Mouse (Mus musculus): ENCODE results near the gene Igsf21. TPM values are rescaled to one million over a fixed set of nuclear protein-coding genes. Genes with fewer than 3 reads are reported as not detected.

The Igsf21 gene
- polyA plus RNA-seq, 1 experiment from 2014 or later, result 0.20 TPM

- Histone ChIP-seq H3K36me3 (ENCODE audit: control insufficient read depth, insufficient read depth) (no peaks in the 10 kb centered on the region), H3K27ac (ENCODE audit: low read length) (no peak overlapping the region), H3K4me1 (ENCODE audit: control insufficient read depth, insufficient read depth, low read length) (no peaks in the 10 kb centered on the region), H3K4me3 (ENCODE audit: low read length) (no peak overlapping the region), H3K27me3 (ENCODE audit: control insufficient read depth, insufficient read depth, low read length) (no peaks in the 10 kb centered on the region), H3K4me2 (ENCODE audit: low read depth, low read length) (no peak overlapping the region), H3K9me3 (replicated peaks; ENCODE audit: control insufficient read depth, low read length) (no peaks in the 10 kb centered on the region), H3K9ac (ENCODE audit: low read length) (no peak overlapping the region)
- 53% methylated on average over 7 of the region's 7 CpGs for WGBS
- no peak for ATAC-seq (replicated peaks; ENCODE audit: extremely low read depth, insufficient read depth, low FRiP score)
These were observed 230.7 kb downstream of the Igsf21 start for GRCm38 (mm10) chr4:140015916-140016315.

- no peak overlapping the region for H3K4me3 ChIP-seq (ENCODE audit: low read length)
- no peaks in the 10 kb centered on the region for H3K9me3 ChIP-seq (replicated peaks; ENCODE audit: control insufficient read depth, low read length)
- H3K4me2 ChIP-seq (ENCODE audit: low read depth, low read length), result no peak overlapping the region
- peaks cover 10% of the 10 kb centered on the region for H3K27me3 ChIP-seq (ENCODE audit: control insufficient read depth, insufficient read depth, low read length)
- no peak for ATAC-seq (replicated peaks; ENCODE audit: extremely low read depth, insufficient read depth, low FRiP score)
- H3K9ac ChIP-seq (ENCODE audit: low read length), result no peak overlapping the region
- H3K36me3 ChIP-seq (ENCODE audit: control insufficient read depth, insufficient read depth), result no peaks in the 10 kb centered on the region
- 71% methylated on average over 11 of the region's 11 CpGs for WGBS
- no peak overlapping the region for H3K27ac ChIP-seq (ENCODE audit: low read length)
- no peaks in the 10 kb centered on the region for H3K4me1 ChIP-seq (ENCODE audit: control insufficient read depth, insufficient read depth, low read length)
These were observed 235.7 kb downstream of the Igsf21 start for GRCm38 (mm10) chr4:140010728-140011470.

DNA sequence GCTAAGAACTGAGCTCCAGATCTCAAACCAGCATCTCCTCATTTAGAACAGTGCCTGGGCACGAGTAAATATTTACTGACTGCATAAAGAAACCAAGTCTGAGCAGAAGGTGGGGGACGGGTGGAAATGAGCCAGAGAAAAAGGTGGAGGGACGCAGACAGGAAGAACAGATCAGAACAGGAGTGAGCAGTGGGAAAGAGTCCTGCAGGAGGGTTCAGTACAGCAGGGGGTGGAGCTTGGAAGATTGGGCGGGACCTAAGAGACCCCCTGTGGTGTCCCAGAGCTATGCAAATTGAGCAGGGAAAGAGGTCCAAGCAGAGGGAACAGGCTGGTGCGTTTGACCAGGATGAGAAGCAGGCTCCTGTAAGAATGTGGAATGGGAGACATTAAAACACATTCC is 241.7 kb downstream of the Igsf21 start:
- Histone ChIP-seq H3K36me3 (ENCODE audit: control insufficient read depth, insufficient read depth) (no peaks in the 10 kb centered on the region), H3K4me3 (ENCODE audit: low read length) (no peak overlapping the region), H3K27ac (ENCODE audit: low read length) (no peak overlapping the region), H3K4me2 (ENCODE audit: low read depth, low read length) (no peak overlapping the region), H3K4me1 (ENCODE audit: control insufficient read depth, insufficient read depth, low read length) (no peaks in the 10 kb centered on the region), H3K9ac (ENCODE audit: low read length) (no peak overlapping the region), H3K27me3 (ENCODE audit: control insufficient read depth, insufficient read depth, low read length) (peaks cover 51% of the 10 kb centered on the region), H3K9me3 (replicated peaks; ENCODE audit: control insufficient read depth, low read length) (no peaks in the 10 kb centered on the region)
- ATAC-seq (replicated peaks; ENCODE audit: extremely low read depth, insufficient read depth, low FRiP score), result no peak
- WGBS, result 11% methylated on average over 5 of the region's 5 CpGs

GRCm38 (mm10) chr4:140004170-140004569 is 242.4 kb downstream of the Igsf21 start:
- H3K36me3 ChIP-seq (ENCODE audit: control insufficient read depth, insufficient read depth), result no peaks in the 10 kb centered on the region
- ATAC-seq (replicated peaks; ENCODE audit: extremely low read depth, insufficient read depth, low FRiP score), result no peak
- peaks cover 51% of the 10 kb centered on the region for H3K27me3 ChIP-seq (ENCODE audit: control insufficient read depth, insufficient read depth, low read length)
- WGBS, result 9% methylated on average over 12 of the region's 12 CpGs
- no peaks in the 10 kb centered on the region for H3K4me1 ChIP-seq (ENCODE audit: control insufficient read depth, insufficient read depth, low read length)
- H3K9me3 ChIP-seq (replicated peaks; ENCODE audit: control insufficient read depth, low read length), result no peaks in the 10 kb centered on the region
- no peak overlapping the region for H3K9ac ChIP-seq (ENCODE audit: low read length)
- no peak overlapping the region for H3K4me3 ChIP-seq (ENCODE audit: low read length)
- H3K4me2 ChIP-seq (ENCODE audit: low read depth, low read length), result no peak overlapping the region
- H3K27ac ChIP-seq (ENCODE audit: low read length), result no peak overlapping the region

- peaks cover 8% of the 10 kb centered on the region for H3K9me3 ChIP-seq (replicated peaks; ENCODE audit: control insufficient read depth, low read length)
- no peaks in the 10 kb centered on the region for H3K4me1 ChIP-seq (ENCODE audit: control insufficient read depth, insufficient read depth, low read length)
- no peak overlapping the region for H3K4me2 ChIP-seq (ENCODE audit: low read depth, low read length)
- no peak overlapping the region for H3K9ac ChIP-seq (ENCODE audit: low read length)
- no peaks in the 10 kb centered on the region for H3K36me3 ChIP-seq (ENCODE audit: control insufficient read depth, insufficient read depth)
- no peak for ATAC-seq (replicated peaks; ENCODE audit: extremely low read depth, insufficient read depth, low FRiP score)
- no peak overlapping the region for H3K27ac ChIP-seq (ENCODE audit: low read length)
- no peak overlapping the region for H3K4me3 ChIP-seq (ENCODE audit: low read length)
- 15% methylated on average over 12 of the region's 12 CpGs for WGBS
- H3K27me3 ChIP-seq (ENCODE audit: control insufficient read depth, insufficient read depth, low read length), result peaks cover 48% of the 10 kb centered on the region
These were observed 244.5 kb downstream of the Igsf21 start for GRCm38 (mm10) chr4:140002069-140002468.

GRCm38 (mm10) chr4:140000911-140001310 is 245.7 kb downstream of the Igsf21 start:
- no peaks in the 10 kb centered on the region for H3K36me3 ChIP-seq (ENCODE audit: control insufficient read depth, insufficient read depth)
- ATAC-seq (replicated peaks; ENCODE audit: extremely low read depth, insufficient read depth, low FRiP score), result no peak
- H3K27me3 ChIP-seq (ENCODE audit: control insufficient read depth, insufficient read depth, low read length), result peaks cover 41% of the 10 kb centered on the region
- no peak overlapping the region for H3K27ac ChIP-seq (ENCODE audit: low read length)
- no peak overlapping the region for H3K9ac ChIP-seq (ENCODE audit: low read length)
- H3K4me1 ChIP-seq (ENCODE audit: control insufficient read depth, insufficient read depth, low read length), result no peaks in the 10 kb centered on the region
- 74% methylated on average over 5 of the region's 5 CpGs for WGBS
- no peak overlapping the region for H3K4me3 ChIP-seq (ENCODE audit: low read length)
- no peak overlapping the region for H3K4me2 ChIP-seq (ENCODE audit: low read depth, low read length)
- peaks cover 8% of the 10 kb centered on the region for H3K9me3 ChIP-seq (replicated peaks; ENCODE audit: control insufficient read depth, low read length)

DNA sequence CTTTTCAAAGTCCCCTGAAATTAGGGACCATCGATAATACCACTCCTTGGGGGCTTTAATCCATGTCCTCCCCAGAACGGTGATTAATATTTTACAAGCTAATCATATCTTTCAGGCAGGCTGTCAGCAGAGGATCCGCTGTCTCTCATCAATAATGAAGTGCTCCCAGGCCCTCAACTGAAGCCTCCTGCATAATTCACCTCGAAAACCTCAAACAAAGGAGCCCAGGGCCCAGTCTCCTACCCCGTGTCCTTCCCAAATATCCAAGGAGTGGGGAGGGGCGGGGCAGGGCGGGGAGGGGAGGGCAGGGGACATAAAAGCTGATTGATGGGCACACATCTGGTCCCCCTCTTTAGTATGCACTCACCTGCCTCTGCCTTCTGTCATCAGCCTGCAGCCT is 247.6 kb downstream of the Igsf21 start:
- no peak overlapping the region for H3K4me3 ChIP-seq (ENCODE audit: low read length)
- no peak for ATAC-seq (replicated peaks; ENCODE audit: extremely low read depth, insufficient read depth, low FRiP score)
- no peak overlapping the region for H3K4me2 ChIP-seq (ENCODE audit: low read depth, low read length)
- no peak overlapping the region for H3K9ac ChIP-seq (ENCODE audit: low read length)
- peaks cover 8% of the 10 kb centered on the region for H3K9me3 ChIP-seq (replicated peaks; ENCODE audit: control insufficient read depth, low read length)
- no peaks in the 10 kb centered on the region for H3K4me1 ChIP-seq (ENCODE audit: control insufficient read depth, insufficient read depth, low read length)
- H3K27ac ChIP-seq (ENCODE audit: low read length), result no peak overlapping the region
- 68% methylated on average over 7 of the region's 7 CpGs for WGBS
- peaks cover 29% of the 10 kb centered on the region for H3K27me3 ChIP-seq (ENCODE audit: control insufficient read depth, insufficient read depth, low read length)
- H3K36me3 ChIP-seq (ENCODE audit: control insufficient read depth, insufficient read depth), result no peaks in the 10 kb centered on the region

DNA sequence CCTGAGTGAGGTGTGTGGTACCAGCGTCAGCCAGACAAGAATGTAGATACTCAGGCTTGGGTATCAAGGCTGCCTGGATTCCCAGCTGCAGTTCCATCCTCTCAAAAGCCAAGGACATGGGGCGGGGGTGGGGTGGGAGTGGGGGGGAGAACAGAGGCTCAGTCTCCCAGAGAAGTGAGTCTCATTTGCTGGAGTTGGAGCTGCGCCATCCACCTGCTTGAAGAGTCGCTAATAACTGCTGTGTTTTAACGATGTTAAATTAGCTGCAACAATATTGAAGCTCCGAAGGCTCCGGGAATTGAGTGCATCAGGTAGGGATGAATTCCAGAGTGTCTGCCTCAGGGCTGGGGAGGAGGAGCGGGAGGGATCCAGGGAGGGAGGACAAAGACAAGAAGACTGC is 250.9 kb downstream of the Igsf21 start:
- WGBS, result 49% methylated on average over 8 of the region's 8 CpGs
- H3K4me3 ChIP-seq (ENCODE audit: low read length), result no peak overlapping the region

DNA sequence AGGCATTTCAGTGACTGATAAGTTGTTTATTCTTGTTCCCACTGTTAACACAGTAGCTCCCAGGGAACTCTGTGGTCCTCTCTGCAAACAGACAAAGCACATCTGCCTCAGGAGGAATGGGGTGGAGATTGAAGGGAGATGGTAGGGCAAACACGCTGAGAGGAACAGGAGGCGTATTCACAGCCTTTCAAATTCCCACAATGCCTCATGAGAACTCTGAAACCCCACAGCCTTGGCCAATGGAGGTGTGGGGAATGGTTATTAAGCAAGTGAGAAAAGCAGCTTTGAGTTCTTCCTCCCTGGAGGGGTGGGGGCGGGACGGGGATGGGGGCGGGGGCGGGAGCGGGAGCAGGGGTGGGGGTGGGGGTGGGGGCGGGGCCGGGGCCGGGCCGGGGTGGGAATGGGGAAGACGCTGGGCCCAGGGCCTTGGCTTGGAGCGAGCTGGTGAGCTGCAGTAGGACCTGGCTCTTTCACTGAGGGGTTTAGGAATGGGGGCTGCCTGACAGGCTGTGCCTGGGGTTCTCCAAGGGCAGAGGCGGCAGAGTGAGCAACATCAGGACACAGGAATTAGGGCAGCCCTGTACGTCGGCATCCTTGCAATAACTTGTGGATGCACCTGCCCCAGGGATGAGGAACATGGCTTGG is 253.4 kb downstream of the Igsf21 start:
- Histone ChIP-seq H3K27me3 (ENCODE audit: control insufficient read depth, insufficient read depth, low read length) (no peaks in the 10 kb centered on the region), H3K9ac (ENCODE audit: low read length) (no peak overlapping the region), H3K36me3 (ENCODE audit: control insufficient read depth, insufficient read depth) (no peaks in the 10 kb centered on the region), H3K27ac (ENCODE audit: low read length) (no peak overlapping the region), H3K4me1 (ENCODE audit: control insufficient read depth, insufficient read depth, low read length) (no peaks in the 10 kb centered on the region), H3K9me3 (replicated peaks; ENCODE audit: control insufficient read depth, low read length) (peaks cover 7% of the 10 kb centered on the region), H3K4me3 (ENCODE audit: low read length) (no peak overlapping the region), H3K4me2 (ENCODE audit: low read depth, low read length) (no peak overlapping the region)
- WGBS, result 18% methylated on average over 7 of the region's 16 CpGs
- ATAC-seq (replicated peaks; ENCODE audit: extremely low read depth, insufficient read depth, low FRiP score), result no peak

More for the DNA sequence above, 250.9 kb downstream of the Igsf21 start:
- Histone ChIP-seq H3K27ac (ENCODE audit: low read length) (no peak overlapping the region), H3K27me3 (ENCODE audit: control insufficient read depth, insufficient read depth, low read length) (no peaks in the 10 kb centered on the region), H3K9ac (ENCODE audit: low read length) (no peak overlapping the region), H3K4me2 (ENCODE audit: low read depth, low read length) (no peak overlapping the region), H3K9me3 (replicated peaks; ENCODE audit: control insufficient read depth, low read length) (peaks cover 8% of the 10 kb centered on the region), H3K4me1 (ENCODE audit: control insufficient read depth, insufficient read depth, low read length) (no peaks in the 10 kb centered on the region), H3K36me3 (ENCODE audit: control insufficient read depth, insufficient read depth) (no peaks in the 10 kb centered on the region)
- no peak for ATAC-seq (replicated peaks; ENCODE audit: extremely low read depth, insufficient read depth, low FRiP score)

All from heart, embryonic 16.5 days (tissue).